Mouse (Mus musculus): Measurements from ENCODE around the gene Pbld2.

Pbld2 gene

GRCm38 (mm10) chr10:63062696-63063095 is 38.6 kb downstream of the Pbld2 start:
- no peak for DNase-seq (ENCODE audit: low spot score in 2 of 2)

- DNase-seq (ENCODE audit: low spot score in 2 of 2), result no peak
Measured at GRCm38 (mm10) chr10:63063365-63063764, 39.2 kb downstream of the Pbld2 start.

GRCm38 (mm10) chr10:63064516-63064915 is 40.4 kb downstream of the Pbld2 start:
- DNase-seq (ENCODE audit: low spot score in 2 of 2), result no peak

GRCm38 (mm10) chr10:63065561-63065960 is 41.4 kb downstream of the Pbld2 start:
- no peak for DNase-seq (ENCODE audit: low spot score in 2 of 2)

- peak; percentile 3 to 69 for DNase-seq (ENCODE audit: low spot score in 2 of 2)
Measured at GRCm38 (mm10) chr10:63065988-63066387, 41.9 kb downstream of the Pbld2 start.

GRCm38 (mm10) chr10:63086304-63086703 is 62.2 kb downstream of the Pbld2 start:
- no peak for DNase-seq (ENCODE audit: low spot score in 2 of 2)

- no peak for DNase-seq (ENCODE audit: low spot score in 2 of 2)
Measured at GRCm38 (mm10) chr10:63089103-63089757, 65.1 kb downstream of the Pbld2 start.

GRCm38 (mm10) chr10:63089758-63090571 is 65.8 kb downstream of the Pbld2 start:
- DNase-seq (ENCODE audit: low spot score in 2 of 2), result no peak

GRCm38 (mm10) chr10:63091915-63092314 is 67.8 kb downstream of the Pbld2 start:
- DNase-seq (ENCODE audit: low spot score in 2 of 2), result no peak

GRCm38 (mm10) chr10:63092616-63093550 is 68.8 kb downstream of the Pbld2 start:
- no peak for DNase-seq (ENCODE audit: low spot score in 2 of 2)

- DNase-seq (ENCODE audit: low spot score in 2 of 2), result no peak
Measured at GRCm38 (mm10) chr10:63096757-63097156, 72.6 kb downstream of the Pbld2 start.

GRCm38 (mm10) chr10:63098191-63098590 is 74.1 kb downstream of the Pbld2 start:
- DNase-seq (ENCODE audit: low spot score in 2 of 2), result no peak

- no peak for DNase-seq (ENCODE audit: low spot score in 2 of 2)
Measured at GRCm38 (mm10) chr10:63099521-63099920, 75.4 kb downstream of the Pbld2 start, which contains the start of gene Atoh7. TSS of gene Atoh7 (plus strand) at chr10:63099651.

GRCm38 (mm10) chr10:63099941-63100562 is 75.9 kb downstream of the Pbld2 start:
- no peak for DNase-seq (ENCODE audit: low spot score in 2 of 2)

- no peak for DNase-seq (ENCODE audit: low spot score in 2 of 2)
Measured at GRCm38 (mm10) chr10:63100657-63101056, 76.5 kb downstream of the Pbld2 start.
